Mouse (Mus musculus) 3134 (cell line): ENCODE results near the gene Pkp1.

Source experiments
- DNase-seq: peaks from one replicate; pipeline ENCODE4 v3.0.0-alpha.2; 2011; ENCODE audit warnings: low spot score; ENCODE audit not compliant: insufficient read length; ENCODE audit errors: extremely low read depth

Pkp1 gene

DNA sequence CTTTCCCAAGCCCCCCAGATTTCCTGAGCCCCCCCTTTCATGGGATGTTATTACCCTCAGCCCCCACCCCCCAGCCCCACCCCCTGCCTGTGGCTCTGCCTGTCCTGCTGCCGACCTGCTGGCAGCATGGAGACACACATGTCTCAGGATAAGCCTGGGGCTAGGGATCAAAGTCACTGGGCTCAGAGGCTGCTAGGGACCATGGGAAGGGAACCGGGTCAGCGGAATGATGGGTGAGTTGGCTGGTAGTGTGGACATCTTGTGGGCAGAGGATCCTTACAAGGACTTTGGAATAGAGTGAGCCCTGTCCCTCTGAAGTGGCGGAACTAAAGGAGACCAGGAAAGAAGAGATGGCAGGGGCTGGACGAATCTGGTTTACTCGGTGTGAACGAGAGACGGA, 84.0 kb downstream of the Pkp1 start:
- no peak for DNase-seq

DNA sequence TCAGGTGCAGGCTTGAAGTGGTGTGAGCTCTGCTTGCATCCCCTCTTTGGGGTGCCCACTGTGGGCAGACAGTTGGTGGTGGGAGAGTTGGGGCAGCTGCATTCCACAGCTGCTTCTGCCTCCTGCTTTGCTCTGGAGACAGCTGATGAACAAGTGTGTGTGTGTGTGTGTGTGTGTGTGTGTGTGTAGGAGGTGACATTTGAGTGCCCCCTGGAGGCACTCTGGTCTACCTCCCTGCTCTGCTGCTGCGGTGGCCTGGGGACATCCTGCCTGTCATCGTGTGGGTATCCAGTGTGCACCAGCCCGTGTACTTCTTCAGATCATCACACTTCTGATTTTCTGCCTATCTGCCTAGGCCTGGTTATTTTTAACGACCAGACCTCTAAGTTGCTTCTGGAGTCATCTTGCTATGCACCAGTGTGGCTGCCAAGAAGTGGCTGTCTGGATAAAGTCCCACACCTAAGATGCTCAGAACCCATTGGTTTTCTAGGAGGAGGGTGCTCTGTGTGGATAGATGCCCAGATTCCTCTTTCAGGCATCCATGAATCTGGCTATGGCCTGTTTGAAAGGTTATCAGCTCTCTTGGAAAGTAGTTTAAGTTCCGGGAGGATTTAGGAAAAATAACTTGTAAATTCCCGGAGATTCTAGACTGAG, 84.7 kb downstream of the Pkp1 start:
- no peak for DNase-seq

- DNase-seq, result peak; percentile 41
Measured at GRCm38 (mm10) chr1:135828918-135829317, 90.1 kb downstream of the Pkp1 start.

- DNase-seq, result no peak
Measured at GRCm38 (mm10) chr1:135821780-135822179, 97.2 kb downstream of the Pkp1 start.
